Mouse (Mus musculus) MEL (cell line): ENCODE results near the gene Mpz. TPM values are rescaled to one million over a fixed set of nuclear protein-coding genes. Genes with fewer than 3 reads are reported as not detected.

ENCODE experiments used
- DNase-seq: peaks from one replicate; pipeline ENCODE4 v3.0.0; 2011; ENCODE audit warnings: low read depth, low spot score
- H3K27ac ChIP-seq: 2 replicates; pipeline ENCODE4 v1.5.1; 2012; ENCODE audit warnings: low read depth, mild to moderate bottlenecking, control low read depth, low read length, moderate library complexity; ENCODE audit not compliant: control insufficient read depth
- H3K27me3 ChIP-seq, 2 experiments: fragments of 150-350 bp in 1 of 2; sonication (generic) in 1 of 2; 2 replicates each; pipeline ENCODE4 v1.6.1; 2012; ENCODE audit warnings: low read length in 2 of 2, mild to moderate bottlenecking in 2 of 2, improper control_type of control experiment in 1 of 2, moderate library complexity in 1 of 2; ENCODE audit not compliant: insufficient read depth in 2 of 2, control insufficient read depth in 1 of 2
- H3K36me3 ChIP-seq, 2 experiments: 2 replicates each; pipeline ENCODE4 v1.6.1; 2012 to 2014; ENCODE audit warnings: low read length in 2 of 2, improper control_type of control experiment in 1 of 2, inconsistent platforms in 1 of 2, mild to moderate bottlenecking in 1 of 2; ENCODE audit not compliant: insufficient read depth in 2 of 2, control insufficient read depth in 1 of 2
- H3K4me1 ChIP-seq, 2 experiments: fragments of 150-350 bp in 1 of 2; sonication (generic) in 1 of 2; 2 replicates each; pipeline ENCODE4 v1.6.1; 2012; ENCODE audit warnings: low read length in 2 of 2, improper control_type of control experiment in 1 of 2, mild to moderate bottlenecking in 1 of 2; ENCODE audit not compliant: insufficient read depth in 2 of 2, control insufficient read depth in 1 of 2
- H3K4me3 ChIP-seq, 2 experiments: fragments of 150-350 bp in 1 of 2; sonication (generic) in 1 of 2; 2 replicates each; pipeline ENCODE4 v1.5.1; 2012; ENCODE audit warnings: low read depth in 2 of 2, low read length in 2 of 2, mild to moderate bottlenecking in 2 of 2, moderate library complexity in 2 of 2, control low read depth in 1 of 2, improper control_type of control experiment in 1 of 2; ENCODE audit not compliant: control insufficient read depth in 1 of 2, insufficient read depth in 1 of 2
- H3K79me2 ChIP-seq: 2 replicates; pipeline ENCODE4 v1.6.1; 2012; ENCODE audit warnings: mild to moderate bottlenecking, low read length, moderate library complexity; ENCODE audit not compliant: control insufficient read depth, poor library complexity, insufficient read depth
- H3K9ac ChIP-seq: 2 replicates; pipeline ENCODE4 v1.6.1; 2012; ENCODE audit warnings: low read depth, mild to moderate bottlenecking, control low read depth, low read length, moderate library complexity; ENCODE audit not compliant: control insufficient read depth, poor library complexity, severe bottlenecking
- H3K9me3 ChIP-seq: fragments of 150-350 bp; sonication (generic); replicated peaks from 2 replicates; pipeline ENCODE4 v1.6.1; 2012; ENCODE audit warnings: mild to moderate bottlenecking, low read length, improper control_type of control experiment, moderate library complexity; ENCODE audit not compliant: insufficient read depth
- CHD1 ChIP-seq: IDR thresholded peaks from 2 replicates; pipeline ENCODE4 v1.6.1; 2012; ENCODE audit warnings: low read depth, mild to moderate bottlenecking, inconsistent platforms, low read length, improper control_type of control experiment
- CHD2 ChIP-seq: IDR thresholded peaks from 2 replicates; pipeline ENCODE4 v1.6.1; 2011; ENCODE audit warnings: low read length, improper control_type of control experiment
- CTCF ChIP-seq, 3 experiments: IDR thresholded peaks in 2 of 3; conservative IDR thresholded peaks in 1 of 3; 2 replicates each; pipeline ENCODE4 v1.5.1; 2011 to 2012; ENCODE audit warnings: low read length in 3 of 3, low read depth in 2 of 3, mild to moderate bottlenecking in 2 of 3, improper control_type of control experiment in 1 of 3, inconsistent platforms in 1 of 3, mixed read lengths in 1 of 3, moderate library complexity in 1 of 3; ENCODE audit not compliant: control insufficient read depth in 1 of 3, insufficient read depth in 1 of 3, poor library complexity in 1 of 3, severe bottlenecking in 1 of 3
- E2F4 ChIP-seq: IDR thresholded peaks from 2 replicates; pipeline ENCODE4 v1.6.1; 2011; ENCODE audit warnings: low read depth, low read length, improper control_type of control experiment, borderline replicate concordance
- ELF1 ChIP-seq: IDR thresholded peaks from 2 replicates; pipeline ENCODE4 v1.6.1; 2014; ENCODE audit warnings: low read depth, mild to moderate bottlenecking, inconsistent platforms, low read length, improper control_type of control experiment, moderate library complexity
- EP300 ChIP-seq, 2 experiments: IDR thresholded peaks; 2 replicates each; pipeline ENCODE4 v1.6.1; 2011; ENCODE audit warnings: improper control_type of control experiment in 2 of 2, low read length in 2 of 2, low read depth in 1 of 2, mild to moderate bottlenecking in 1 of 2
- ETS1 ChIP-seq: IDR thresholded peaks from 2 replicates; pipeline ENCODE4 v1.6.1; 2012; ENCODE audit warnings: low read depth, mild to moderate bottlenecking, inconsistent platforms, low read length, improper control_type of control experiment, moderate library complexity
- GATA1 ChIP-seq: IDR thresholded peaks from 2 replicates; pipeline ENCODE4 v1.6.1; 2011; ENCODE audit warnings: low read depth, low read length, improper control_type of control experiment
- MAX ChIP-seq: IDR thresholded peaks from 2 replicates; pipeline ENCODE4 v1.6.1; 2011; ENCODE audit warnings: low read length, improper control_type of control experiment
- MAZ ChIP-seq: IDR thresholded peaks from 2 replicates; pipeline ENCODE4 v1.6.1; 2012; ENCODE audit warnings: low read depth, mild to moderate bottlenecking, inconsistent platforms, low read length, improper control_type of control experiment
- MYC ChIP-seq: IDR thresholded peaks from 2 replicates; pipeline ENCODE4 v1.6.1; 2011; ENCODE audit warnings: low read depth, mild to moderate bottlenecking, low read length, improper control_type of control experiment, moderate library complexity
- NRF1 ChIP-seq: IDR thresholded peaks from 2 replicates; pipeline ENCODE4 v1.6.1; 2014; ENCODE audit warnings: low read depth, mild to moderate bottlenecking, inconsistent platforms, low read length, improper control_type of control experiment, moderate library complexity; ENCODE audit not compliant: poor library complexity, insufficient read depth, severe bottlenecking
- POLR2AphosphoS2 ChIP-seq: IDR thresholded peaks from 2 replicates; pipeline ENCODE4 v1.6.1; 2011; ENCODE audit warnings: low read length, improper control_type of control experiment
- POLR2AphosphoS5 ChIP-seq: IDR thresholded peaks from 2 replicates; pipeline ENCODE4 v1.6.1; 2012; ENCODE audit warnings: low read depth, borderline replicate concordance, mild to moderate bottlenecking, inconsistent platforms, low read length, moderate library complexity, mixed read lengths
- SIN3A ChIP-seq: IDR thresholded peaks from 2 replicates; pipeline ENCODE4 v1.6.1; 2012; ENCODE audit warnings: low read length, improper control_type of control experiment, inconsistent platforms
- SMC3 ChIP-seq: IDR thresholded peaks from 2 replicates; pipeline ENCODE4 v1.6.1; 2011; ENCODE audit warnings: low read depth, low read length, improper control_type of control experiment
- TBP ChIP-seq: IDR thresholded peaks from 2 replicates; pipeline ENCODE4 v1.8.0; 2011; ENCODE audit warnings: low read depth, low read length, improper control_type of control experiment
- TCF12 ChIP-seq: IDR thresholded peaks from 2 replicates; pipeline ENCODE4 v1.6.1; 2014; ENCODE audit warnings: low read depth, mild to moderate bottlenecking, inconsistent platforms, low read length, improper control_type of control experiment, moderate library complexity
- USF2 ChIP-seq, 2 experiments: IDR thresholded peaks; 2 replicates each; pipeline ENCODE4 v1.6.1; 2011 to 2012; ENCODE audit warnings: improper control_type of control experiment in 2 of 2, low read length in 2 of 2, borderline replicate concordance in 1 of 2, inconsistent platforms in 1 of 2, low read depth in 1 of 2, mild to moderate bottlenecking in 1 of 2; ENCODE audit not compliant: insufficient read depth in 1 of 2
- ZMIZ1 ChIP-seq: IDR thresholded peaks from 2 replicates; pipeline ENCODE4 v1.6.1; 2012; ENCODE audit warnings: low read depth, mild to moderate bottlenecking, inconsistent platforms, low read length, improper control_type of control experiment, moderate library complexity
- polyA plus RNA-seq, 2 experiments: library from polyadenylated mRNA; stranded (reverse) in 1 of 2; unstranded in 1 of 2; fragments of >175 nt in 1 of 2; fragments of >200 nt in 1 of 2; gene quantifications; 2 replicates each; pipeline versions ENCODE4 v1.2.1 to v1.2.4; 2012; ENCODE audit warnings: low replicate concordance in 2 of 2, low read depth in 1 of 2; ENCODE audit not compliant: insufficient read length in 2 of 2, insufficient read depth in 1 of 2, missing spikeins in 1 of 2
- total RNA-seq: library from RNA; depleted of rRNA; stranded (reverse); fragments of 300-350 nt; gene quantifications from 2 replicates; pipeline ENCODE4 v1.2.3, GENCODE M21; 2012

Mpz gene
- total and polyA plus RNA-seq, 3 experiments = 0.28 TPM; not detected in 2

GRCm38 (mm10) chr1:171129251-171129650 lies 21.3 kb upstream of the Mpz start:
- no peak overlapping the region for H3K9ac ChIP-seq

DNA sequence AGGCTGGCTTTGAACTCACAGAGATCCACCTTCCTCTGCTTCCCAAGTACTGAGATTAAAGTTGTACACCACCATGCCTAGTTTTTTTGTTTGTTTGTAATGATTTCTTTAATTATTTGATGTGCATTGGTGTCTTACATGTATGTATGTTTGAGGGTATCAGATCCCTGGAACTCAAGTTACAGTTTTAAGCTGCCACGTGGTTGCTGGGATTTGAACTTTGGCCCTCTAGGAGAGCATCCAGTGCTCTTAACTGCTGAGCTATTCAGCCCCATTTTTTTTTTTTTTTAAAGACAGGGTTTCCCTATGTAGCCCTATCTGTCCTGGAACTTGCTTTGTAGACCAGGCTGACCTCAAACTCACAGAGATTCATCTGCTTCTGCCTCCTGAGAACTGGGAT lies 19.5 kb upstream of the Mpz start:
- Histone ChIP-seq H3K36me3 (peaks cover 0 to 12% of the 10 kb centered on the region in 2 experiments; a peak in 2 of 4 replicates), H3K9ac (no peak overlapping the region), H3K27me3 (no peaks in the 10 kb centered on the region), H3K4me1 (no peaks in the 10 kb centered on the region), H3K27ac (no peak overlapping the region)
- DNase-seq = no peak
- TF ChIP-seq ELF1 (no peak), ETS1 (no peak), TCF12 (no peak), SMC3 (no peak), ZMIZ1 (no peak), USF2 (IDR thresholded peaks at IDR 0.05; ENCODE audit: borderline replicate concordance in 1 of 2, insufficient read depth in 1 of 2, low read depth in 1 of 2, low read length in 2 of 2) (no peak), MAX (no peak), MAZ (no peak), CHD2 (no peak)
- TF ChIP-seq, all 39 proteins: peak for 0
- no peak overlapping the region for H3K4me3 ChIP-seq
- H3K79me2 ChIP-seq = no peaks in the 10 kb centered on the region
- H3K9me3 ChIP-seq = no peaks in the 10 kb centered on the region

More at GRCm38 (mm10) chr1:171129251-171129650, 21.3 kb upstream of the Mpz start:
- DNase-seq = no peak
- Histone ChIP-seq H3K36me3 (peaks cover 4 to 8% of the 10 kb centered on the region in 2 experiments; a peak in 3 of 4 replicates), H3K27me3 (no peaks in the 10 kb centered on the region), H3K9me3 (no peaks in the 10 kb centered on the region), H3K4me1 (peaks cover 0 to 5% of the 10 kb centered on the region in 2 experiments; a peak in 2 of 4 replicates), H3K27ac (no peak overlapping the region), H3K79me2 (no peaks in the 10 kb centered on the region), H3K4me3 (no peak overlapping the region)
- TF ChIP-seq POLR2AphosphoS2 (no peak), SIN3A (no peak), TCF12 (no peak), ELF1 (no peak), CTCF (IDR thresholded peaks at IDR 0.05 in 2 of 3, conservative IDR thresholded peaks at IDR 0.05 in 1 of 3; ENCODE audit: control insufficient read depth in 1 of 3, insufficient read depth in 1 of 3, low read depth in 2 of 3, low read length in 3 of 3, poor library complexity in 1 of 3, severe bottlenecking in 1 of 3) (no peak), EP300 (IDR thresholded peaks at IDR 0.05; ENCODE audit: low read depth in 1 of 2, low read length in 2 of 2) (no peak), E2F4 (no peak), NRF1 (no peak), MYC (no peak), SMC3 (no peak), GATA1 (no peak), POLR2AphosphoS5 (no peak), TBP (no peak), CHD1 (no peak)
